Mouse (Mus musculus): ENCODE measurements around the gene L2hgdh.

GRCm38 (mm10) chr12:69751864-69752341, 27.2 kb upstream of the L2hgdh start:
- no peak for TF ChIP-seq CTCF (IDR thresholded peaks at IDR 0.05; ENCODE audit: insufficient read depth, low read depth, low read length)
- TF ChIP-seq POLR2A (IDR thresholded peaks at IDR 0.05; ENCODE audit: insufficient read depth, low read depth, low read length): no peak
